Mouse (Mus musculus) urinary bladder, adult 18-20 months (tissue): ENCODE data around the gene Med18.
A peak's percentile ranks its signal among the peaks of the same experiment; 100 is the strongest.
"Not testable (repeated sequence)": the region's sequence is repeated elsewhere in the genome, so short reads cannot be mapped to it uniquely, and the experiment has no call there.

Experiments
- DNase-seq, 2 experiments: peaks; one replicate each; pipeline ENCODE4 v3.0.0; 2022; ENCODE audit warnings: low spot score in 2 of 2, mixed read lengths in 2 of 2

Med18 gene

GRCm38 (mm10) chr4:132482956-132483608 lies 19.4 kb upstream of the Med18 start:
- DNase-seq: no peak

GRCm38 (mm10) chr4:132482104-132482503 lies 18.4 kb upstream of the Med18 start:
- not testable (repeated sequence) for DNase-seq

DNA sequence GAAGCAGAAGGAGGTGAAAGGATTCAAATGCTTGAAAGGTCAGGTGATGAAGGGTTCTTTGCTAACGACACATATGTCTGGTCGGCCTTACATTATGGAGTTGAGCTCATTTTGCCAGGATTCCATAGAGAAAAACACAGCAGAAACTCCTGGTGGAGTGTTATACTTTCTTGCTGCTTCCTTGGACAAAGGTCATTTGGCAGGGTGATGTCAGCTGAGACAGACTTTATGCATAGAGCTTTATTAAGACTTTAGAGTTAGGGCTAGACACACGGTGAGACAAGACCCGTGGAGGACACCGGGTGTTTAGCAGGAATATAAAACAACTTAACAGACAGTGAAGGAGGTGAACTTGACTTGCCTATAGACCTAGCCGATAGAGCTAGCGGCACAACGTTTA lies 14.1 kb upstream of the Med18 start:
- DNase-seq: no peak

- DNase-seq: no peak
Measured at GRCm38 (mm10) chr4:132475895-132476878, 12.5 kb upstream of the Med18 start.

- peak; percentile 33 to 59 for DNase-seq
Measured at GRCm38 (mm10) chr4:132474631-132475030, 10.9 kb upstream of the Med18 start.

DNA sequence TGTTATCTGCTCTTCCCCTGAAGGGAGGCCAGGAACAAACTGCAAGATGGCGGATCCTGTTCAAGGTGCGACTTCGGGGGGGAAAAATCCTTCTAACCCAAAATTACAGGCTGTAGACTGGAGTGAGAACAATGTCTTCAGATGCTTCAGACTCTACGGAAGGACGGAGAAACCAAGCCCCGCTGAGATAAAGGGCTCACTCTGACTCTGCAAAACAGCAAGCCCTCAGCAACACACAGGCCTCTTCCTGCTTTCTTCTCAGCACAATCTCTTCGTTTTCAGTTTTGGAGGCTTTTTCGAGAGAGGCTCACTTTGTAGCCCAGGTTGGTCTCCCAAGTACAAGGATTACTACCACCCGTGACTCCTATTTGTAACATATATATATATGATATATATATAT lies 9.7 kb upstream of the Med18 start:
- no peak for DNase-seq

DNA sequence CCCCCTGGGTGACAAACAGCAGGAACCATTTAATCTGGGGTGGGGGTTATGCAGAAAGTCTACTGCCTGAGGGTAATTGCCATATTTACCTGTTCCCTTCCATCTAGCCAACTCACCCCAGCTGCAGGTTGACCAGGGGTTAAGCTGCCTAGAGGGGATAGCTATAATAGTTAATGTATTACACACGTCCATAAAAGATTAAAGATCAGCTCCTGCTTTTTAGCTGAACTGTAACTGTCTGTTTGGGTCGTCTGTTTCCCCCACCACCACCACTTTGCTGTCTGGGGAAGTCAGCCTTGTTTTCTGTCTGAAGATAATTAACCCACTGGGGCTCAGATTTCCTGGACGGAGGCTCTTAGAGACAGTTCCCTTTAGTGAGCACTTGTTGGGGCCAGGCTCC lies 6.2 kb upstream of the Med18 start:
- DNase-seq: no peak

DNA sequence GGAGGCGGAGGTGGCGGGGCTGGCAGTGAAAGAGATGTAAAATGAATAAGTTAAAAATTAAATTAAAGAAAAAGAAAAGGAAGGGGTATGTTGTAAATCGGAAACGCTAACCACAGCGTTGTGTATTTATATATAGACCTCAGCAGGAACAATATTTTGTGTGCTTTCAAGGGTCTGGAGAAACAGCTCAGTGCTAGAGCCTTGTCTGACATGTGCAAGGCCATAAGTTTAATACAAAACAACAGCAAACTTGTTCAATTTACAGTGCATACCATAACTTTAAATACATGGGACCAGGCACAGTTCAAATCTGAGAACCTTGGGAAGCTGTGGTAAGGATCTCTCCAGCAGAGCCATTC lies 513 bp upstream of the Med18 start:
- no peak for DNase-seq

- DNase-seq: no peak
Measured at GRCm38 (mm10) chr4:132462836-132463235, 885 bp downstream of the Med18 start.

DNA sequence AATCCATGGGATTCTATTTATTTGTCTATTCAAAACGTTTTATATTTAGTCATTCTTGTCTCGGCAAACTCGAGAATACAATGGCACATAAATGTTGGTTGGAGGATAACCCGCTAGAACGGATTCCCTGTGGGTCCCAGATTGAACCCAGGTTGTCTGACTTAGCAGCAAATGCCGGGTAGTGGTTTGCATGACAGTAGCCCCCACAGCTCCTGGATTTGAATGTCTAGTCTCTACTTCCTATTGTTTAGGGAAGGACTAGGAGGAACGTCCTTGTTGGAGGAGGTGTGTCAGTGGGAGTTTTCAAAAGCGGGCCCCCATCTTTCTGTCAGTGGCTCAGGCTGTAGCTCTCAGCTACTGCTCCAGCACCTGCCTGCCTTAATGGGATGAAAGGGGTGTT lies 3.5 kb downstream of the Med18 start:
- no peak for DNase-seq

DNA sequence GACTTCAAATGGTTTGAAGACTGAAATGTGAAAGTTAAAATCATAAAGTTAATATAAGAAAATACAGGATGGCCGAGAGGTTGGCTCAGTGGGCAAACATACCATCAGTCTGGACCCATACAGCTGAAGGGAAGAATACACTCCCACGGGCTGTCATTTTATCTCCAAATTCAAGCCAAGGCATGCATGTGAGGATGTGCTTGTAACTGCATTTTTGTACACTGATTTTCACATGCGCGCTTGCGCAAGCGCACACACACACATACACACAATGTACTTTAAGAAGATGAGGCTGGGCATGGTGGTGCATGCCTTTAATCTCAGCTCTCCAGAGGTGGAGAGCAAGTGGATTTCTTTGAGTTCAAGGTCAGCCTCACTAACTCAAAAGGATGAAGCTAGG lies 8.2 kb downstream of the Med18 start:
- DNase-seq: no peak

DNA sequence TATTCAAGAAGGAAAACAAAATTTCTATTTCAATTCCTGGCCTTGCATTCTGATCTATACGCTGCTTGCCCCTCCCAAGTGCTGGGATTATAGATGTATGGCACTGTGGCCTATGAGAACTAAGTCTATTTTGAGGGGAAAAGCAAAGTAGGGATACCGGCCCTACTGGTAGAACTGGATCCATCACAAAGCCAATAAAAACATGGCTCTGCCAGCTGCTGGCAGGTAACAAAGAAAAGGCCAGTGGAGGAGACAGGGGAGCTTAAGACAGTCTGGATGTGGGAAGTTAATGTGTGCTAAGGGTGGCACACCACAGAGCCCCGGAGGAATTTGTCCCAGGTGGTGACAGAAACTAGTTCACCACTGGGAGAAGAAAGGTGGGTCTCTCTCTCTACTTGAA lies 8.6 kb downstream of the Med18 start:
- DNase-seq: peak; percentile 23 to 25

DNA sequence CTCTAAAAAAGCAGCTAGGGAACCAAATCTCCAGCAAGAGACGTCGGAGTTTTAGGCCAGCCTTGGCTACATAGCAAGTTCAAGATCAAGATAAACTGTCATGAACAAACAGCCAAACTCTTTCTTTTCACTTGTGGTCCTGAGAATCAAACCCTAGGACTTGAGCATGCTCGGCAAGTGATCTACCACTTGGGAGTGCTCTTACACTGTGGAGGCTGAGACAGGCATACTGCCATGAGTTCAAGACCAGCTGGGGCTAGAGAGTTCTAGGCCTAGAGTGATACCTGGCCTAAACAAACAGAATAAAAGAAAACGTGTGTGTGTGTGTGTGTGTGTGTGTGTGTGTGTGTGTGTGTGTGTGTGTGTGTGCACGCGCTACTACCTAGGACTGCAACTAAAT lies 9.5 kb downstream of the Med18 start:
- no peak for DNase-seq

GRCm38 (mm10) chr4:132449778-132450177 lies 13.9 kb downstream of the Med18 start:
- DNase-seq: no peak

GRCm38 (mm10) chr4:132446105-132446504 lies 17.6 kb downstream of the Med18 start:
- DNase-seq: no peak

GRCm38 (mm10) chr4:132444516-132444915 lies 19.2 kb downstream of the Med18 start:
- DNase-seq: no peak

GRCm38 (mm10) chr4:132437857-132438256 lies 25.9 kb downstream of the Med18 start:
- DNase-seq: no peak

- no peak for DNase-seq
Measured at GRCm38 (mm10) chr4:132432717-132433372, 30.9 kb downstream of the Med18 start.

GRCm38 (mm10) chr4:132428022-132428542 lies 35.6 kb downstream of the Med18 start:
- DNase-seq: no peak

DNA sequence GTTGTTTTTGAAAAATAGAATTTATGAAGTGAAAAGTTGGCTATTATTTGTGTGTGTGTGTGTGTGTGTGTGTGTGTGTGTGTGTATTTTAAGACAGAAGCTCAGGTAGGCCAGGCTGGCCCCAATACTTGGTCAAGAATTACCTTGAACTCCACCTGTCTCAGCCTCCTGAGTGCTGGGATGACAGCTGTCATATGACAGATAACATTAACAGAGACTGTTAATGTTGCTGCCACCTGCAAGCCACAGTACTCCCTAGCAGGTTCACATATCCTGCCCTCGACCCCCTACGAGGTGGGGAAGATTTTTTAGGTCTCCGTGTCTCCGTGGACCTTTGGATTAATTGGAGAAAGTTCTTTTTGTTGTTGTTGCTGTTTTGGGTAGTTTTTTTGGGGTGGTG lies 36.2 kb downstream of the Med18 start:
- no peak for DNase-seq

GRCm38 (mm10) chr4:132426021-132426420 lies 37.7 kb downstream of the Med18 start:
- DNase-seq: no peak

DNA sequence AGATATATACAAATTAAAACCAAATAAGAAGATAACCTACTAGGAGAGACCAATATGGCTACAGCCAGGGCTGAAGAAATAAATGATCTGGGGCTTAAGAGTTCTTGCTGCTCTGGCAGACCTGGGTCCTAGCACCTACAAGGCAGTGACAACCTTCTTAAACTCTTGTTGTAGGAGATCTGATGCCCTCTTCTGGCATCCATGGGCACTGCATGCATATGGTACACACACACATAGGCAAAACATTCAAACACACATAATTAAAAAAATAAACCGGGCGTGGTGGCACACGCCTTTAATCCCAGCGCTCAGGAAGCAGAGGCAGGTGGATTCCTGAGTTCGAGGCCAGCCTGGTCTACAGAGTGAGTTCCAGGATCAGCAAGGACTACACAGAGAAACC lies 39.0 kb downstream of the Med18 start:
- DNase-seq: no peak
